Mouse (Mus musculus) MEL (cell line): Measurements from ENCODE around the gene Ddb2. TPM values are rescaled to one million over a fixed set of nuclear protein-coding genes. Genes with fewer than 3 reads are reported as not detected.

Experiments
- DNase-seq: peaks from one replicate; pipeline ENCODE4 v3.0.0; 2011; ENCODE audit warnings: low read depth, low spot score
- H3K27ac ChIP-seq: 2 replicates; pipeline ENCODE4 v1.5.1; 2012; ENCODE audit warnings: low read depth, mild to moderate bottlenecking, control low read depth, low read length, moderate library complexity; ENCODE audit not compliant: control insufficient read depth
- H3K27me3 ChIP-seq, 2 experiments: fragments of 150-350 bp in 1 of 2; sonication (generic) in 1 of 2; 2 replicates each; pipeline ENCODE4 v1.6.1; 2012; ENCODE audit warnings: low read length in 2 of 2, mild to moderate bottlenecking in 2 of 2, improper control_type of control experiment in 1 of 2, moderate library complexity in 1 of 2; ENCODE audit not compliant: insufficient read depth in 2 of 2, control insufficient read depth in 1 of 2
- H3K36me3 ChIP-seq, 2 experiments: 2 replicates each; pipeline ENCODE4 v1.6.1; 2012 to 2014; ENCODE audit warnings: low read length in 2 of 2, improper control_type of control experiment in 1 of 2, inconsistent platforms in 1 of 2, mild to moderate bottlenecking in 1 of 2; ENCODE audit not compliant: insufficient read depth in 2 of 2, control insufficient read depth in 1 of 2
- H3K4me1 ChIP-seq, 2 experiments: fragments of 150-350 bp in 1 of 2; sonication (generic) in 1 of 2; 2 replicates each; pipeline ENCODE4 v1.6.1; 2012; ENCODE audit warnings: low read length in 2 of 2, improper control_type of control experiment in 1 of 2, mild to moderate bottlenecking in 1 of 2; ENCODE audit not compliant: insufficient read depth in 2 of 2, control insufficient read depth in 1 of 2
- H3K4me3 ChIP-seq, 2 experiments: fragments of 150-350 bp in 1 of 2; sonication (generic) in 1 of 2; 2 replicates each; pipeline ENCODE4 v1.5.1; 2012; ENCODE audit warnings: low read depth in 2 of 2, low read length in 2 of 2, mild to moderate bottlenecking in 2 of 2, moderate library complexity in 2 of 2, control low read depth in 1 of 2, improper control_type of control experiment in 1 of 2; ENCODE audit not compliant: control insufficient read depth in 1 of 2, insufficient read depth in 1 of 2
- H3K79me2 ChIP-seq: 2 replicates; pipeline ENCODE4 v1.6.1; 2012; ENCODE audit warnings: mild to moderate bottlenecking, low read length, moderate library complexity; ENCODE audit not compliant: control insufficient read depth, poor library complexity, insufficient read depth
- H3K9ac ChIP-seq: 2 replicates; pipeline ENCODE4 v1.6.1; 2012; ENCODE audit warnings: low read depth, mild to moderate bottlenecking, control low read depth, low read length, moderate library complexity; ENCODE audit not compliant: control insufficient read depth, poor library complexity, severe bottlenecking
- H3K9me3 ChIP-seq: fragments of 150-350 bp; sonication (generic); replicated peaks from 2 replicates; pipeline ENCODE4 v1.6.1; 2012; ENCODE audit warnings: mild to moderate bottlenecking, low read length, improper control_type of control experiment, moderate library complexity; ENCODE audit not compliant: insufficient read depth
- BHLHE40 ChIP-seq: IDR thresholded peaks from 2 replicates; pipeline ENCODE4 v1.6.1; 2012; ENCODE audit warnings: low read depth, mild to moderate bottlenecking, inconsistent platforms, low read length, improper control_type of control experiment, borderline replicate concordance
- CHD1 ChIP-seq: IDR thresholded peaks from 2 replicates; pipeline ENCODE4 v1.6.1; 2012; ENCODE audit warnings: low read depth, mild to moderate bottlenecking, inconsistent platforms, low read length, improper control_type of control experiment
- CTCF ChIP-seq, 3 experiments: IDR thresholded peaks in 2 of 3; conservative IDR thresholded peaks in 1 of 3; 2 replicates each; pipeline ENCODE4 v1.5.1; 2011 to 2012; ENCODE audit warnings: low read length in 3 of 3, low read depth in 2 of 3, mild to moderate bottlenecking in 2 of 3, improper control_type of control experiment in 1 of 3, inconsistent platforms in 1 of 3, mixed read lengths in 1 of 3, moderate library complexity in 1 of 3; ENCODE audit not compliant: control insufficient read depth in 1 of 3, insufficient read depth in 1 of 3, poor library complexity in 1 of 3, severe bottlenecking in 1 of 3
- ELF1 ChIP-seq: IDR thresholded peaks from 2 replicates; pipeline ENCODE4 v1.6.1; 2014; ENCODE audit warnings: low read depth, mild to moderate bottlenecking, inconsistent platforms, low read length, improper control_type of control experiment, moderate library complexity
- ETS1 ChIP-seq: IDR thresholded peaks from 2 replicates; pipeline ENCODE4 v1.6.1; 2012; ENCODE audit warnings: low read depth, mild to moderate bottlenecking, inconsistent platforms, low read length, improper control_type of control experiment, moderate library complexity
- GATA1 ChIP-seq: IDR thresholded peaks from 2 replicates; pipeline ENCODE4 v1.6.1; 2011; ENCODE audit warnings: low read depth, low read length, improper control_type of control experiment
- HCFC1 ChIP-seq: IDR thresholded peaks from 2 replicates; pipeline ENCODE4 v1.6.1; 2012; ENCODE audit warnings: low read depth, mild to moderate bottlenecking, inconsistent platforms, low read length, improper control_type of control experiment, moderate library complexity
- JUND ChIP-seq: IDR thresholded peaks from 2 replicates; pipeline ENCODE4 v1.6.1; 2011; ENCODE audit warnings: low read depth, mild to moderate bottlenecking, improper control_type of control experiment, low read length
- KAT2A ChIP-seq: conservative IDR thresholded peaks from 2 replicates; pipeline ENCODE4 v1.6.1; 2012; ENCODE audit warnings: low read depth, low read length, improper control_type of control experiment, inconsistent platforms
- MAFK ChIP-seq: IDR thresholded peaks from 2 replicates; pipeline ENCODE4 v1.6.1; 2011; ENCODE audit warnings: low read depth, mild to moderate bottlenecking, low read length, improper control_type of control experiment, borderline replicate concordance
- MAX ChIP-seq: IDR thresholded peaks from 2 replicates; pipeline ENCODE4 v1.6.1; 2011; ENCODE audit warnings: low read length, improper control_type of control experiment
- MAZ ChIP-seq: IDR thresholded peaks from 2 replicates; pipeline ENCODE4 v1.6.1; 2012; ENCODE audit warnings: low read depth, mild to moderate bottlenecking, inconsistent platforms, low read length, improper control_type of control experiment
- MXI1 ChIP-seq: IDR thresholded peaks from 2 replicates; pipeline ENCODE4 v1.6.1; 2011; ENCODE audit warnings: mild to moderate bottlenecking, low read depth, low read length, improper control_type of control experiment
- MYB ChIP-seq: IDR thresholded peaks from 2 replicates; pipeline ENCODE4 v1.6.1; 2011; ENCODE audit warnings: mild to moderate bottlenecking, low read depth, low read length, improper control_type of control experiment
- NELFE ChIP-seq: IDR thresholded peaks from 2 replicates; pipeline ENCODE4 v1.6.1; 2011; ENCODE audit warnings: low read depth, low read length, improper control_type of control experiment
- POLR2AphosphoS5 ChIP-seq: IDR thresholded peaks from 2 replicates; pipeline ENCODE4 v1.6.1; 2012; ENCODE audit warnings: low read depth, borderline replicate concordance, mild to moderate bottlenecking, inconsistent platforms, low read length, moderate library complexity, mixed read lengths
- RAD21 ChIP-seq: IDR thresholded peaks from 2 replicates; pipeline ENCODE4 v1.6.1; 2011; ENCODE audit warnings: mild to moderate bottlenecking, low read depth, low read length, improper control_type of control experiment
- RCOR1 ChIP-seq: IDR thresholded peaks from 2 replicates; pipeline ENCODE4 v1.6.1; 2012; ENCODE audit warnings: low read depth, mild to moderate bottlenecking, inconsistent platforms, low read length, improper control_type of control experiment
- TAL1 ChIP-seq: IDR thresholded peaks from 2 replicates; pipeline ENCODE4 v1.6.1; 2012; ENCODE audit warnings: mild to moderate bottlenecking, inconsistent platforms, low read length, moderate library complexity, mixed read lengths
- TBP ChIP-seq: IDR thresholded peaks from 2 replicates; pipeline ENCODE4 v1.8.0; 2011; ENCODE audit warnings: low read depth, low read length, improper control_type of control experiment
- UBTF ChIP-seq: IDR thresholded peaks from 2 replicates; pipeline ENCODE4 v1.6.1; 2012; ENCODE audit warnings: low read depth, mild to moderate bottlenecking, inconsistent platforms, low read length, improper control_type of control experiment, moderate library complexity, borderline replicate concordance; ENCODE audit not compliant: insufficient read depth
- ZC3H11A ChIP-seq: IDR thresholded peaks from 2 replicates; pipeline ENCODE4 v1.6.1; 2012; ENCODE audit warnings: low read depth, mild to moderate bottlenecking, inconsistent platforms, low read length, improper control_type of control experiment
- ZKSCAN1 ChIP-seq: IDR thresholded peaks from 2 replicates; pipeline ENCODE4 v1.6.1; 2012; ENCODE audit warnings: low read depth, mild to moderate bottlenecking, inconsistent platforms, low read length, improper control_type of control experiment, moderate library complexity
- ZMIZ1 ChIP-seq: IDR thresholded peaks from 2 replicates; pipeline ENCODE4 v1.6.1; 2012; ENCODE audit warnings: low read depth, mild to moderate bottlenecking, inconsistent platforms, low read length, improper control_type of control experiment, moderate library complexity
- polyA plus RNA-seq, 2 experiments: library from polyadenylated mRNA; stranded (reverse) in 1 of 2; unstranded in 1 of 2; fragments of >175 nt in 1 of 2; fragments of >200 nt in 1 of 2; gene quantifications; 2 replicates each; pipeline versions ENCODE4 v1.2.1 to v1.2.4; 2012; ENCODE audit warnings: low replicate concordance in 2 of 2, low read depth in 1 of 2; ENCODE audit not compliant: insufficient read length in 2 of 2, insufficient read depth in 1 of 2, missing spikeins in 1 of 2
- total RNA-seq: library from RNA; depleted of rRNA; stranded (reverse); fragments of 300-350 nt; gene quantifications from 2 replicates; pipeline ENCODE4 v1.2.3, GENCODE M21; 2012

The Ddb2 gene
- total and polyA plus RNA-seq, 3 experiments, result 8.4 to 12.6 TPM; not detected in 1

- Histone ChIP-seq H3K9ac (no peak overlapping the region), H3K27me3 (no peaks in the 10 kb centered on the region), H3K36me3 (peaks cover 0 to 13% of the 10 kb centered on the region in 2 experiments; a peak in 2 of 4 replicates), H3K4me3 (no peak overlapping the region), H3K27ac (no peak overlapping the region), H3K79me2 (no peaks in the 10 kb centered on the region), H3K4me1 (no peaks in the 10 kb centered on the region), H3K9me3 (no peaks in the 10 kb centered on the region)
- DNase-seq, result no peak
- TF ChIP-seq CTCF (IDR thresholded peaks at IDR 0.05 in 2 of 3, conservative IDR thresholded peaks at IDR 0.05 in 1 of 3; ENCODE audit: control insufficient read depth in 1 of 3, insufficient read depth in 1 of 3, low read depth in 2 of 3, low read length in 3 of 3, poor library complexity in 1 of 3, severe bottlenecking in 1 of 3) (no peak), JUND (no peak), MAFK (no peak), GATA1 (no peak), ELF1 (no peak), TBP (no peak), ZKSCAN1 (no peak), ZMIZ1 (no peak), HCFC1 (no peak), CHD1 (no peak), MYB (no peak), MAZ (no peak), RAD21 (no peak), ETS1 (no peak), TAL1 (no peak), UBTF (no peak), MAX (no peak)
Observed at GRCm38 (mm10) chr2:91175490-91175889, 61.3 kb downstream of the Ddb2 start.

- Histone ChIP-seq H3K4me3 (no peak overlapping the region), H3K36me3 (peaks cover 8 to 15% of the 10 kb centered on the region in 2 experiments), H3K4me1 (peaks cover 8 to 13% of the 10 kb centered on the region in 2 experiments; a peak in 3 of 4 replicates)
- no peak for TF ChIP-seq TBP
- no peak for TF ChIP-seq GATA1
- no peak for TF ChIP-seq MYB
- no peak for TF ChIP-seq NELFE
- TF ChIP-seq MAZ, result no peak
- TF ChIP-seq KAT2A, result no peak
- no peak for TF ChIP-seq ZC3H11A
- TF ChIP-seq RCOR1, result no peak
- no peak for TF ChIP-seq POLR2AphosphoS5
- TF ChIP-seq BHLHE40, result no peak
- TF ChIP-seq MXI1, result no peak
- no peak for TF ChIP-seq ZKSCAN1
- TF ChIP-seq TAL1, result no peak
- TF ChIP-seq, all 39 proteins: peak for 0
- Histone ChIP-seq H3K79me2 (no peaks in the 10 kb centered on the region), H3K9ac (no peak overlapping the region), H3K27me3 (no peaks in the 10 kb centered on the region), H3K27ac (no peak overlapping the region), H3K9me3 (no peaks in the 10 kb centered on the region)
- no peak for DNase-seq
Observed at GRCm38 (mm10) chr2:91169587-91170322, 67.0 kb downstream of the Ddb2 start.
